In genomic region chr7:28298837-28299625, GRCm38 (mm10) we compare ENCODE assay signal across 8 mouse cellular contexts. TPM values are rescaled to one million over a fixed set of nuclear protein-coding genes. Genes with fewer than 3 reads are reported as not detected.
DNase-seq lines count a peak whose midpoint lies in the region; ATAC-seq and TF ChIP-seq lines count a peak whose summit lies in the region.

No protein-coding gene starts in this region.

- 34% methylated on average over 43 of the region's 43 CpGs for WGBS in heart, embryonic 14.5 days
- 16% methylated on average over 43 of the region's 43 CpGs for WGBS in small intestine, adult 2 months

- peak; percentile 44 for DNase-seq in urinary bladder, postnatal 14 days (ENCODE audit: low spot score)
- no peak for DNase-seq in urinary bladder, postnatal 25 days (ENCODE audit: low spot score)
- DNase-seq in cerebellum, postnatal 10 days, result peak; percentile 75 to 84
- peak; percentile 52 to 69 for DNase-seq in kidney, postnatal 25 days
- DNase-seq in lung, postnatal 14 days, result peak; percentile 44
- DNase-seq in ovary, postnatal 36 days (ENCODE audit: low spot score), result no peak

- H3K4me2 ChIP-seq in heart, embryonic 14.5 days (ENCODE audit: low read length), result peak overlapping the region; percentile 8; the same call in 1 of the 2 replicates

- peak; percentile 7; the same call in 1 of the 2 replicates for TF ChIP-seq CTCF in small intestine, adult 2 months (IDR thresholded peaks at IDR 0.05; ENCODE audit: extremely low read depth, insufficient read length, insufficient replicate concordance, low read depth, low read length)

- H3K27ac ChIP-seq in heart, embryonic 14.5 days (replicated peaks in 1 of 2; ENCODE audit: control insufficient read depth in 1 of 2, insufficient read depth in 1 of 2, low read depth in 2 of 2, low read length in 2 of 2), result no peak overlapping the region
- no peak overlapping the region for H3K27ac ChIP-seq in small intestine, adult 2 months (ENCODE audit: insufficient read depth, low read depth, low read length)

- TF ChIP-seq POLR2A in small intestine, adult 2 months (IDR thresholded peaks at IDR 0.05; ENCODE audit: low read depth, low read length), result no peak

- peaks cover 85% of the 10 kb centered on the region for H3K27me3 ChIP-seq in heart, embryonic 14.5 days (ENCODE audit: control insufficient read depth, insufficient read depth, low read length)
- peaks cover 37% of the 10 kb centered on the region for H3K27me3 ChIP-seq in small intestine, adult 2 months (ENCODE audit: control insufficient read depth, insufficient read depth, low read length)

- ATAC-seq in heart, embryonic 14.5 days (ENCODE audit: insufficient number of reproducible peaks, insufficient read depth, low FRiP score, low read depth), result no peak

- H3K9me3 ChIP-seq in heart, embryonic 14.5 days (ENCODE audit: control insufficient read depth, low read length), result no peaks in the 10 kb centered on the region

- H3K9ac ChIP-seq in heart, embryonic 14.5 days (ENCODE audit: low read length), result peak overlapping the region; percentile 11; the same call in 1 of the 2 replicates

- H3K36me3 ChIP-seq in heart, embryonic 14.5 days (ENCODE audit: control insufficient read depth, insufficient read depth, low read length), result no peaks in the 10 kb centered on the region
- no peaks in the 10 kb centered on the region for H3K36me3 ChIP-seq in small intestine, adult 2 months (ENCODE audit: control insufficient read depth, insufficient read depth, low read length)

- no peak overlapping the region for H3K4me3 ChIP-seq in heart, embryonic 14.5 days (ENCODE audit: control insufficient read depth in 1 of 2, insufficient read depth in 1 of 2, low read depth in 1 of 2, low read length in 2 of 2)
- H3K4me3 ChIP-seq in small intestine, adult 2 months (ENCODE audit: low read depth, low read length), result no peak overlapping the region

- H3K4me1 ChIP-seq in heart, embryonic 14.5 days (ENCODE audit: control insufficient read depth in 2 of 2, insufficient read depth in 2 of 2, low read length in 2 of 2), result peaks cover 2 to 9% of the 10 kb centered on the region in 2 experiments; a peak in 1 of 4 replicates
- H3K4me1 ChIP-seq in small intestine, adult 2 months (ENCODE audit: control insufficient read depth, insufficient read depth, insufficient read length, low read length), result peaks cover 5% of the 10 kb centered on the region; the same call in 1 of the 2 replicates

RNA-seq across cellular contexts. Expression of gene Dll3, which starts 3.0 kb away (rescaled TPM):
- polyA plus RNA-seq in heart, embryonic 14.5 days (2014; fragmentation: Nextera tagmentation; extraction: Ambion mirVana), result 0.14 TPM in 1 of 2 replicates, not detected in the other
- 0.44 and 2.4 TPM in 2 replicates for polyA plus RNA-seq in small intestine, adult 2 months (2012; rRNA removed)

RNA-seq across cellular contexts. Expression of gene Selenov, which starts 8.0 kb away (rescaled TPM):
- polyA plus RNA-seq in heart, embryonic 14.5 days (2014; fragmentation: Nextera tagmentation; extraction: Ambion mirVana), result not detected in 2 replicates
- polyA plus RNA-seq in small intestine, adult 2 months (2012; rRNA removed), result not detected in 2 replicates

RNA-seq across cellular contexts. Expression of gene Timm50, which starts 12.8 kb away (rescaled TPM):
- polyA plus RNA-seq in heart, embryonic 14.5 days (2014; fragmentation: Nextera tagmentation; extraction: Ambion mirVana), result 119 and 131 TPM in 2 replicates
- polyA plus RNA-seq in small intestine, adult 2 months (2012; rRNA removed), result 37.3 and 62.7 TPM in 2 replicates

RNA-seq across cellular contexts. Expression of gene Eid2b, which starts 21.5 kb away (rescaled TPM):
- polyA plus RNA-seq in heart, embryonic 14.5 days (2014; fragmentation: Nextera tagmentation; extraction: Ambion mirVana), result 6.7 and 8.4 TPM in 2 replicates
- polyA plus RNA-seq in small intestine, adult 2 months (2012; rRNA removed), result 3.9 and 5.8 TPM in 2 replicates

RNA-seq across cellular contexts. Expression of gene Eid2, which starts 31.4 kb away (rescaled TPM):
- 8.4 and 10.3 TPM in 2 replicates for polyA plus RNA-seq in heart, embryonic 14.5 days (2014; fragmentation: Nextera tagmentation; extraction: Ambion mirVana)
- polyA plus RNA-seq in small intestine, adult 2 months (2012; rRNA removed), result 1.1 and 2.3 TPM in 2 replicates

Comparison
In these comparisons a context has a peak if more than half of its experiments do, and no peak if none do; other contexts are left out.
1. DNase-seq: peak in urinary bladder, postnatal 14 days (single experiment), cerebellum, postnatal 10 days (2 of 2), kidney, postnatal 25 days (2 of 2) and lung, postnatal 14 days (single experiment); none in urinary bladder, postnatal 25 days (single experiment) and ovary, postnatal 36 days (single experiment).